Mouse (Mus musculus): ENCODE measurements at regions not wholly inside any gene's neighbourhood (a gene's known extent, or its start where the extent isn't known, plus 50 kb on each side); places are given as distances from the start of the nearest gene placed in this dataset.

DNA sequence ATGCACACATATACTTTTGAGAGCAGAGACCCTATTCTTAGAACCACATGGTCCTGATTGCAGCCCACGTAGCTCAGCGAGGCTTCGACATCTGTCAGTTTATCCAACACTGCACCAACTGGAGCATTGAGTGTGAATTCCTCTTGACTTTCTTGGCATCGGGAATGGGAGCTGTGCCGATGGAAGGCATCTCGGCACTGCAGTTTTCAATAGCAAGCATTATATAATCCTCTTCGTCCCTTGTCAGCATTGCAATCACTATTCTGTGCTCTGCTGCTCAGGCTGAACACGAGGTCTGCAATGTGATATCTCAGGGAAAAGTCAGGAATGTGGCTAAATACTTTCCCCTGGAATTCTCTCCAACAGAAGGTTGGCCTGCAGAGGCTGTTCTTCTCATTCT, 224.6 kb downstream of the Lnpk start:
- peak; percentile 24 to 69 for DNase-seq (ENCODE audit: low spot score in 2 of 2)

- DNase-seq (ENCODE audit: low spot score in 2 of 2): peak in 1 of 2 experiments; percentile 8
Observed at GRCm38 (mm10) chr2:74349809-74350208, 229.4 kb downstream of the Lnpk start.

DNA sequence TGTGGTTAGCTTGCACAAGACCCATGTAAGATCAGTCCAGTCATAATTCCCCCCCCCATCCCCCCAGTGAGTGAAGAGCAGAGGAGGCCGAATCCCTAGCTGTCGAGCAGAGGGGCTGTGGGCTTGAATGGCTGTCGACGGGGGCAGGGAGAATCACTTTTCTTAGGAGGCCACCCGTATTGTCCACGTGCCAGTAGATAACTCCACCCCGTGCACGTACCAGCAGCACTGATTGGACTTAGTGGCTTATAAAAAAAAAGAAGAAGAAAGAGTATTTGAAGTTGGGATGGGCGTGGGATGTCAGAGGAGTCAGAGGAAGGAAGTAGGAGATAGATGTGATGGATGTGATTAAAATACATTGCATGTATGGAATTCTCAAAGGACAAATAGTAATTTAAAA, 272.9 kb downstream of the Lnpk start:
- DNase-seq (ENCODE audit: low spot score in 2 of 2): no peak

GRCm38 (mm10) chr2:74300885-74301451, 278.3 kb downstream of the Lnpk start:
- DNase-seq (ENCODE audit: low spot score in 2 of 2): no peak

DNA sequence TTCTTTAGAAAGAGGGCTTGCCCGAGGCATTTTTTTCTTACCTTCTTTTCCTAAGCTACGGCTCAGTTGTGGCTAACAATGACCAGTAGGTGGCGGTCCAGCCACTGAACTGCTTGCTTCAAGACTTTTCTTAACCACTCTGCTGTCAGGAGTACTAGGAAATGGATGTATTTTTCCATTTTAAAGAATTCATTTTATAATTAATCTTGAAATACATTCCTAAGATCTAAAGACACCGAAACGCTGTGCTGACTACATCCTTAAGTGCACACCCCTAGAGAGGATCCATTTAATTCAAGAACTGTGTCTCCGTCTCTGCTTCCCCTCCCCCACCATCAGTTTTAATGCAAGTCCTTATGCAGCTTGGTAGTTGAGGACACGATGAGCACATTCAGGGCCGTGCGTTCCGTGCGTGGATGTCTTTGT, 278.9 kb downstream of the Lnpk start:
- DNase-seq (ENCODE audit: low spot score in 2 of 2): peak; percentile 63 to 79

GRCm38 (mm10) chr2:74292641-74293040, 286.6 kb downstream of the Lnpk start:
- DNase-seq (ENCODE audit: low spot score in 2 of 2): peak in 1 of 2 experiments; percentile 22

DNA sequence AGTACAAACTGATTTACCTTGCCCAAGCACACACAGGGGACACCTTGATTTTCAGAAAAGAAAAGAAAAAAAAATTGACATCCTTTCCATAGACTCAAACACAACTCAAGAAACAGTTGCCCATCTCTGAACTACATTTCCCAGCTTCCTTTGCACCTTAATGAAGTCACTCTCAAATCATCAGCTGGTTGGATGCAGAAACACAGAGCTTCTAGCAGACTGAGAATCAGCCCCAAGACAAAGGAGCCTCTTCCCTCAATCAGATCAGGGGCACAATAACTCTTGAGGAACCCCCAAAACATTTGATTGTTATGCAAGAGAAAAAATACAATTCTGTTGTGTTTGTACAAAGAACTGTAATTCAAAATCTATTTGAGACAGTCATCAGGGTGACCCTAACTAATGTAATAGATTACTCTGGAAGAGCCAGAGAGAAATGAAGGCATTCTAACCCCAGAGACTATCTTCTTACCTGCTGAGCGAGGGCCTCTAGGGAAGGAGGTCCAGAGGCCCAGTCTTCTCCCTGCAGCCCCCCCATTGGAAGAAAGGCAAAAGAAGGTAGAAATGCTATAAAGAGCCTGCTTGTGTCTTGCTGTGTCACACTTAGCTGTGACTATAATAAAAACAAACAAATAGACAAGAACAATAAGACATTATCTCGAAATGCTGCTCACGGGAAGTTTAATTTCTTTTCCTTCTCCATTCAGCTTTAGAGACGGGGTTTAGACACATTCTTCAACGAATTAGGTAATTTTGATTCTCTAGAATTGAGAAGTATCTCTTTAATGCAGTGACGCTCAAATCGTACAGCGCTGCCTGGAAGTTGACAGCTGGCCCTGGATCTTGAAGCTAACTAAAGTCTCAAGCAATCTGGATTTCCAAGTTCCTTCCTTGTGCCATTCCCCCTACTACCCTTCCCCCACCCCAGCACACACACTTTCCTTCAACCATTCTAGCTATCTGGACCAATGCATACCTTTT, 287.5 kb downstream of the Lnpk start:
- peak in 1 of 2 experiments; percentile 13 for DNase-seq (ENCODE audit: low spot score in 2 of 2)

DNA sequence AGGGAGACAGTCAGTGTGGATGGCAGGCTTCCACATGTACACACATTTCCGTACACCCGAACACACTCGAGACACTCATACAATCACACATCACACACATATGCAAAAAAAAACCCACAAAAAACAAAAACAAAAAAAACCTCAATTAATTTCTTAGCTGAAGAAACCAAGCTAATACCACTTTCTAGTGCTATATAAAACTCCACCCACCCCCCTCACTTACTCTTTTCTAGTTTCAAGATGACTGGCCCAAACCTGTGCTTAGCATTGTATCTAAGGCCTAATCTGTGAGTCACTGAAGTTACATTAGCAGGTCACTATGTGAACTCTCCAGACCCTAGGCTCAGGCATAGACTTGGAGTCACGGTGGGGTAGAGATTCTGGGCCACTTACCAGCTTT, 293.6 kb downstream of the Lnpk start:
- no peak for DNase-seq (ENCODE audit: low spot score in 2 of 2)

- DNase-seq (ENCODE audit: low spot score in 2 of 2): no peak
Observed at GRCm38 (mm10) chr2:74264963-74265362, 314.3 kb downstream of the Lnpk start.

- no peak for DNase-seq (ENCODE audit: low spot score in 2 of 2)
Observed at GRCm38 (mm10) chr2:74257034-74257781, 322.0 kb downstream of the Lnpk start.

DNA sequence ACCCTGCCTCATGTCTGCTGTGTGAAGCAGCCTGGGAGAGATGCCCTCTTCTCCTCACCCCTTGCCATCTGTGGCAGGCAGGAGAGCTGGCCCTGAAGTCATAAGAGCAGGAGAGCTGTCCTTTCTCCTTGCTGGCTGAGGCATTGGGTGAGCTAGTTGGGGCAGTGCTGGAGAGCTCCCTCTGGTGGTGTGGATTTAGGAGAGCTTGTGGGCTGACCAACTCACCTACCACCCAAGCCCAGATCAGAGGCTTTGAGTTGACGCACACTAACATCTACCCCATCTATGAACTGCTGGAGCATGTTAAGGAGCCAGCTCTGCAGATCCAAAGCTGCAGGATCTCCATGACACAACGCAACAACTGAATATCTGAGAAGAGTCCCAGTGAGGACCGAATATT, 331.7 kb downstream of the Lnpk start:
- peak in 1 of 2 experiments; percentile 16 for DNase-seq (ENCODE audit: low spot score in 2 of 2)

- DNase-seq (ENCODE audit: low spot score in 2 of 2): no peak
Observed at GRCm38 (mm10) chr2:74246631-74247030, 332.6 kb downstream of the Lnpk start.

GRCm38 (mm10) chr2:74244203-74244602, 333.1 kb upstream of the Atp5g3 start:
- peak in 1 of 2 experiments; percentile 9 for DNase-seq (ENCODE audit: low spot score in 2 of 2)

DNA sequence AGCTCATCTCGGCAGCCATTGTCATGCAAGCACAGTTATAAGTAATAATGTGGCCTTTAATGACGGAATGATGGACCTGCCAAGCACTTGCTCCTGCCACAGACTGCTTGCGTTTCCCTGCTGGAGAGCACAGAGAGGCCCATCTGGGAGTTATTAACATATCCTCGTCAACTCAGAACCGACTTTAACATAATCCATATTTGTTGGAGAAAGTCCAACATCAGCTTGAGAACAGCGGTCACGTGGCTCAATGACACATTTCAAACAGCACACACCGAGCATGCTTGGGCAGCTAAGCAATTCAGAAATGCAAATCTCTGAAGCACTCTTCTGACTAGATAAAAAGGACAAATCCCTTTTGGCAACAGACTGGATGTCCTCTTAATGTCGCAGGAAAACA, 332.7 kb upstream of the Atp5g3 start:
- peak; percentile 21 to 43 for DNase-seq (ENCODE audit: low spot score in 2 of 2)

DNA sequence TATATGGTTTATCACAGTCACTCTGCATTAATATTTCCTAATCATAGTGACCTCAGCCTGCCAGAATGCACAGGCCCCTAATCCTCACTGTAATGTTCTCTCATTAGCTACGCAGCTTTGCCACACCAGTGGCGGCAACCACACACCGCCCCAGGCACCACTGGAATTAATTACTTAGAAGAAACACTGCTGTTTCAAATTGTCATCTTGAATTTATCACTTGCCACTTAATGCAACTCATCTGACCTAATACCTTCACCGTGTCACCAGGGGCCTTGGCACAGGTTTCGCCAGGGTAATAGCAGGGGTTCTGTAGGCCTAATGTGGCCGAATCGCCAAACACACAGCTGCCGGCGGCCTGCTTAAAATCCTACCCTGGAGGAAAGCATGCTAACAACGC, 328.5 kb upstream of the Atp5g3 start:
- DNase-seq (ENCODE audit: low spot score in 2 of 2): no peak

DNA sequence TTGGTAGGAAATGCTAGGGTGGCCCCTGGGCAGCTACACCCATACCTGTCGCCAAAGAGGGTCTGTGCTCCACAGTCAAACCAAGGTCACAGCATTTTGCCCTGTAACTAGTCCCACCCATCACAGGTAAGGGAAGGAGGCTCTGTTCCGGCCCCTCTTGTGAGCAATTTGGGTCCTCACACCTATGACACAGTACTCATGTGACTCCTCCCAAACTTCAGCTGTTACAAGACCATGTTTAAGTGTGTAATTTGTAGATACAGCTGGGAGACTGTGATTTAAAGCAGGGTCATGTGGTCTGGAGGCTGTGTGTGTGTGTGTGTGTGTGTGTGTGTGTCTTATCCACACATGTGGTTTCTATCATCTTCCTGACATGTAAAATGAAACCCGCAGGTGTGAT, 306.3 kb upstream of the Atp5g3 start:
- DNase-seq (ENCODE audit: low spot score in 2 of 2): no peak

- DNase-seq (ENCODE audit: low spot score in 2 of 2): no peak
Observed at GRCm38 (mm10) chr2:74210210-74210609, 299.1 kb upstream of the Atp5g3 start.

- DNase-seq (ENCODE audit: low spot score in 2 of 2): no peak
Observed at GRCm38 (mm10) chr2:74209421-74209917, 298.3 kb upstream of the Atp5g3 start.

- no peak for DNase-seq (ENCODE audit: low spot score in 2 of 2)
Observed at GRCm38 (mm10) chr2:74207440-74207839, 296.3 kb upstream of the Atp5g3 start.

DNA sequence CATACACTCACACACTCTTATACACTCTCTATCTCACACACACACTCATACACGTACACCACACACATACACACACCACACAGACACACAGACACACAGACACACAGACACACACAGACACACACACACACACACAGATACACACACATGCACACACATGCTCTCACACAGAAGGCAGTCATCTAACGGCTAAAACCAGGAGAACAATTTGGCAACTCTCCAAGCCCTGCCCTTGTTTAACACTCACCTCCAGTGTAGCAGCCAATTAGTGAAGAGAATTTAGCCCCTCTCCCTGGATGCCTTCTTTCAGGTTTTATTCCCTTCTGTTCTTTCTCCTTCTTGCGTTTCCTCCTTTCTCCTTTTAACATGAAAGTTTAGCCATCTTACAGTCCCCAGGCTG, 291.6 kb upstream of the Atp5g3 start:
- no peak for DNase-seq (ENCODE audit: low spot score in 2 of 2)

- no peak for DNase-seq (ENCODE audit: low spot score in 2 of 2)
Observed at GRCm38 (mm10) chr2:74201608-74202323, 290.6 kb upstream of the Atp5g3 start.

Measured in layer of hippocampus, postnatal 14 days (tissue).